Mouse (Mus musculus) embryo, embryonic 10 days (tissue): Measurements from ENCODE around the gene AC109138.7.

Source experiments
- DNase-seq: peaks from one replicate; pipeline ENCODE4 v3.0.0-alpha.2; 2015; ENCODE audit warnings: low spot score

AC109138.7 gene

DNA sequence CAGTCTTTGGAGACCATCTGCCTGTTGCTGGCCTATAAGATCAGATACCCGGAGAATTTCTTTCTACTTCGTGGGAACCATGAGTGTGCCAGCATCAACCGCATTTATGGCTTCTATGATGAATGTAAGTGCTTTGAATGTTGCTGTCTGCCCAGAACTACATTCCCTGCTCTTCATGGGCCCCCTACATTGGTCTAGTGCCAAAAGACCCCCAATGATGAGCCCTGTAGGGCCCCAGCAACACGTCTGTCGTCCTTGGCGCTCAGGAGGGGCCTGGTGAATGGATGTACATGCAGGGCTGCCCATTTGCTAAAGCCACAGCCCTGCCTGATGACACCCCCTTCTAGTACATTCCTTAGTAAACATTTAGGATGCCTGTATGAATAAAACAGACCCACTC, 21.0 kb upstream of the AC109138.7 start:
- no peak for DNase-seq

- DNase-seq, result no peak
Observed at GRCm38 (mm10) chr19:4194021-4194724, 20.0 kb upstream of the AC109138.7 start.

DNA sequence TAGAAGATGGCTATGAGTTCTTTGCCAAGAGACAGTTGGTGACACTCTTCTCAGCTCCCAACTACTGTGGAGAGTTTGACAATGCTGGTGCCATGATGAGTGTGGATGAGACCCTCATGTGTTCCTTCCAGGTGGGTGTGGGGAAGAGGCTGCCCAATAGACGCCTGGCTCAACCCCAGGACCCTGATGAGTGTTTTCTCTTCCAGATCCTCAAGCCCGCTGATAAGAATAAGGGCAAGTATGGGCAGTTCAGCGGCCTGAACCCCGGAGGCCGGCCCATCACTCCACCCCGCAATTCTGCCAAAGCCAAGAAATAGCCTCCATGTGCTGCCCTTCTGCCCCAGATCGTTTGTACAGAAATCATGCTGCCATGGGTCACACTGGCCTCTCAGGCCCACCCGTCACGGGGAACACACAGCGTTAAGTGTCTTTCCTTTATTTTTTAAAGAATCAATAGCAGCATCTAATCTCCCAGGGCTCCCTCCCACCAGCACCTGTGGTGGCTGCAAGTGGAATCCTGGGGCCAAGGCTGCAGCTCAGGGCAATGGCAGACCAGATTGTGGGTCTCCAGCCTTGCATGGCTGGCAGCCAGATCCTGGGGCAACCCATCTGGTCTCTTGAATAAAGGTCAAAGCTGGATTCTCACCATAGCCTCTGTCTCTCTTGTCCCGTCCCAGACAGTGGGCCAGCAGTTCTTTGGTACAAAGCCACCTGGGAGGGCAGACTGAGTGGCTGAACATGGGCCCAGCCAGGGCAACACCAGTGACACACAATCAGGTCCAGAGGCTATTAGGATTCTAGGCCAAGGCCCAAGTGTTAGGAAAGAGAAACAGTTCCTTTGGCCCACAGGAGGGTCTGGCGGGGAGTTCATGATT, 19.1 kb upstream of the AC109138.7 start:
- DNase-seq, result no peak

GRCm38 (mm10) chr19:4196048-4196447, 18.1 kb upstream of the AC109138.7 start:
- DNase-seq, result no peak

GRCm38 (mm10) chr19:4196548-4196947, 17.6 kb upstream of the AC109138.7 start:
- DNase-seq, result no peak

GRCm38 (mm10) chr19:4197180-4197579, 17.0 kb upstream of the AC109138.7 start:
- DNase-seq, result no peak

DNA sequence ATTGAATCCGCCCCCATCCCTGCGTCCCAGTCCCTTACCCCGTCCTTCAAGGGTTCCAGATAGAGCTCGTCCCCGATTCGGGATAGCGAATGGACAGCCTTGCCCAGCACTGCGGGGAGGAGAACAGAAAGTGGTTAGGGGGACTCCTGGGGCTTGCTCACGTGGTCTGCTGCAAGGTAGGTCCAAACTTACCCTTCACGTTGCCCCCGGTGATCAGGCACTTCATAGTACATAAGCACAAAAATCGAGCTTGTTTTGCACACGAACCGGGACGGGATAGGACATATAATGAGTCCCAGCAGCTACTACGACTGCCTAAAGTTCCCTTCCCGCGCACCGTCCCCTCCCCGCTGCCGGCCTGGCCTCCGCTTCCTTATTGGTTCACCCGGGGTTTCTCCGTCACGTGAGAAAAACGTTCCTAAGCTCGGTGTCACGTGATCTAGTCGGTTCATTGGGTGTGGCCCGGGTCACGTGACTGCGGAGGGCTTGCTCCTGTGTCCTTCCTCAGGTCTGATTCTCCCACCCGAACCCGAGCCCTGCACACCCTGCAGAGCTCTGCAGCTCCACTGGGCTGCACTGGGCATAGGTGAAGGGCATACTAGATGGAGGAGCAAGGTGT, 12.8 kb upstream of the AC109138.7 start, which contains the start of gene Rad9a:
TSS of gene Rad9a (minus strand) at position 372 of the 619 bp plus-strand sequence.
- DNase-seq, result peak; percentile 100

GRCm38 (mm10) chr19:4202149-4202548, 12.0 kb upstream of the AC109138.7 start:
- no peak for DNase-seq

- no peak for DNase-seq
Observed at GRCm38 (mm10) chr19:4203148-4203547, 11.0 kb upstream of the AC109138.7 start.

- DNase-seq, result no peak
Observed at GRCm38 (mm10) chr19:4203604-4204326, 10.4 kb upstream of the AC109138.7 start.

DNA sequence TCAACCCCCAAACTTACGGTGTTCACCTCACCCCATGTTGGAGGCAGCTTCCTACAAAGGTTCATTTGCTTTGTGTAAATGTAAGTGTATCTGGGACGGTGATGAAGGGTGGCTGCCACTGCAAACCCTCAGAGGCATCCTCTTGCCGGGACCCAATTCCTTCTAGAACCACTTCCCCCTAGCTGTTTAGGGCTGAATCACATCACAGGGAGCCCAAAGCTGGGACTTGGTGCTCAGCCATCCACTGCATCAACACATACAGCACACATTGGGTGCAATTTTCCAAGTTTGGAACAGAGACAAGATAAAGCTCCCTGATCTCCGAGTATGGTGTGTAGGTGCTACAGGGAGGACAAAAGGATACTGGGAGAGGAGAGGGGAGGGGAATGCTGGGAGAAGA, 9.3 kb upstream of the AC109138.7 start:
- no peak for DNase-seq

- DNase-seq, result peak; percentile 89
Observed at GRCm38 (mm10) chr19:4206971-4207370, 7.2 kb upstream of the AC109138.7 start.

DNA sequence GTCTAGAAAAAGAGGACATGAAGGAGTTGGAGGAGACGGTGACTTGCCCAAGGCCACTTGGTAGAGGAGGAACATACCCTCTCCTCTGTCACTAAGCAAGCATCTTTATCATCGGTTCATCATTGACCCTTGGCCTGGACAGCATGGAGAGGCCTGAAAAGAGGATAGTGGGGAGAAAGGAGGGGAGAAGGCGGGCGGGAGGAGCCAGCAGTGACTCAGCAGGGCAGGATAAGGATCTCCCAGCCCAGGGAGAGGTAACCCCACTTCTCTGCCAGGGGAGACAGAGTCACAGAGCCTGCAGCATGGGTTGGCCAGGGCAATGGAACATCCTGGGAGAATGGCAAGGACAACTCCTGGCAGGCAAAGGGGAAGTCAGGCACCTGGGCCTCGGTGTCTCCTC, 5.6 kb upstream of the AC109138.7 start:
- no peak for DNase-seq

- no peak for DNase-seq
Observed at GRCm38 (mm10) chr19:4211891-4212588, 2.1 kb upstream of the AC109138.7 start.

- DNase-seq, result no peak
Observed at GRCm38 (mm10) chr19:4213524-4213974, 608 bp upstream of the AC109138.7 start.

- DNase-seq, result peak; percentile 63
Observed at GRCm38 (mm10) chr19:4214771-4215450, 754 bp downstream of the AC109138.7 start.

GRCm38 (mm10) chr19:4215451-4215840, 1.3 kb downstream of the AC109138.7 start:
- no peak for DNase-seq

- DNase-seq, result peak; percentile 76
Observed at GRCm38 (mm10) chr19:4216041-4216685, 2.0 kb downstream of the AC109138.7 start.

GRCm38 (mm10) chr19:4217140-4217539, 3.0 kb downstream of the AC109138.7 start:
- DNase-seq, result no peak

DNA sequence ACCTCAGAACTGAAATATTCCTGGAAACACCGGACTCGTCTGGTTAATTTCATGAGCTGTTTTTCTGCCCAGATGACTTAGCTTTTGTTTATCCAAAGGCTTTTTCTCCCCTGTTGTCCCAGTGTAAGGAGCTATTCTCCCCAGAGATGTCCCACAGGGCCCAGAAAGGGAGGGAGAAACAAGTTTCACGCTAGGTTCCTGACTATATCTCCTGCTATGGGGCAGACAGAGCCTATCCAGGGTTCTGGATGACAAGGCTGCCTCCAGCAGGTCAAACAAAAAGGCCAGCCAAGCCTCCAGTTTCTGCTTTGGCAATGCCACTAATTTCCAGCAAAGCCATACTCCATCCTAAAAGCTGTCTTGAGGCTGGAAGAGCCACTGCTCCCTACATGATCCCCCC, 3.7 kb downstream of the AC109138.7 start:
- no peak for DNase-seq
